Mouse (Mus musculus): ENCODE results near the gene Narf. TPM values are rescaled to one million over a fixed set of nuclear protein-coding genes. Genes with fewer than 3 reads are reported as not detected.

Gene Narf
- polyA plus RNA-seq, 1 experiment from 2014 or later: 118 TPM

DNA sequence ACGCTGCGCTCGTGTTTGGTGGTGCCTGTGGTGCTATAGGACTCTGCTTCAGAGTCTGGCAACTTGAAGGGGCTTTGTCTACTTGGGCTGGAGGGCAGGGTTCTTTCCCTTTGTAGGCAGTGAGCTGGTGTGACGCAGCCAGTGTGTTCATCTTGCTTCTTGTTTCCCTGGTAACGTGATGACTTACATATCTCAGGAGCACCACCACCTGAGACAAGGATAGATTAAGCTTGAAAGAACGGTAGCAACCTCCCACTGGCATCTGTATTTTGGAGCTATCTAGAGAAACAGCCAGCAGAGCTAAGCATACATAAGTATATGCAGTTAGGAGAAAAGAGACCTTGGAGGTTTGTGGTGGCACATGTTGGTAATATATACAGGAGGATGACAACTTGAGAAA is 68.3 kb downstream of the Narf start:
- H3K9ac ChIP-seq (ENCODE audit: low read depth, low read length): no peak overlapping the region
- H3K27ac ChIP-seq (ENCODE audit: low read length): no peak overlapping the region
- peaks cover 35% of the 10 kb centered on the region for H3K36me3 ChIP-seq (ENCODE audit: control insufficient read depth, insufficient read depth)
- H3K4me1 ChIP-seq (ENCODE audit: control insufficient read depth, low read depth, low read length): no peaks in the 10 kb centered on the region
- 77% methylated on average over 6 of the region's 6 CpGs for WGBS (ENCODE audit: insufficient replicate concordance)
- ATAC-seq (ENCODE audit: low read depth): no peak
- no peaks in the 10 kb centered on the region; the same call in 1 of the 2 replicates for H3K9me3 ChIP-seq (replicated peaks; ENCODE audit: control insufficient read depth, low read length)
- H3K4me2 ChIP-seq (ENCODE audit: low read depth, low read length): no peak overlapping the region
- no peaks in the 10 kb centered on the region for H3K27me3 ChIP-seq (ENCODE audit: control insufficient read depth, insufficient read depth, low read depth, low read length)
- no peak overlapping the region for H3K4me3 ChIP-seq (ENCODE audit: low read depth, low read length)

Other genes with a start within 250 kb of the Narf start
- 33.4 and 36.8 TPM in 2 replicates for gene Csnk1d, start 245.9 kb upstream of the Narf start, polyA plus RNA-seq (2015; fragmentation: Nextera tagmentation; extraction: Ambion mirVana)
- gene Cd7, start 197.8 kb upstream of the Narf start, polyA plus RNA-seq (2015; fragmentation: Nextera tagmentation; extraction: Ambion mirVana): 1.3 and 1.6 TPM in 2 replicates
- gene Sectm1b, start 173.7 kb upstream of the Narf start, polyA plus RNA-seq (2015; fragmentation: Nextera tagmentation; extraction: Ambion mirVana): 0.05 and 0.22 TPM in 2 replicates
- 0.89 and 1.8 TPM in 2 replicates for gene Sectm1a, start 156.0 kb upstream of the Narf start, polyA plus RNA-seq (2015; fragmentation: Nextera tagmentation; extraction: Ambion mirVana)
- 0.05 TPM in 1 of 2 replicates, not detected in the other for gene Tex19.2, start 118.6 kb upstream of the Narf start, polyA plus RNA-seq (2015; fragmentation: Nextera tagmentation; extraction: Ambion mirVana)
- gene Tex19.1, start 91.1 kb upstream of the Narf start, polyA plus RNA-seq (2015; fragmentation: Nextera tagmentation; extraction: Ambion mirVana): not detected in 2 replicates
- gene Uts2r, start 77.0 kb upstream of the Narf start, polyA plus RNA-seq (2015; fragmentation: Nextera tagmentation; extraction: Ambion mirVana): 0.14 TPM in 1 of 2 replicates, not detected in the other
- 2.9 and 3.1 TPM in 2 replicates for gene Hexdc, start 32.8 kb upstream of the Narf start, polyA plus RNA-seq (2015; fragmentation: Nextera tagmentation; extraction: Ambion mirVana)
- gene Ogfod3, start 32.5 kb upstream of the Narf start, polyA plus RNA-seq (2015; fragmentation: Nextera tagmentation; extraction: Ambion mirVana): 15.4 and 15.5 TPM in 2 replicates
- 20.2 and 21.1 TPM in 2 replicates for gene Cybc1, start 7.9 kb upstream of the Narf start, polyA plus RNA-seq (2015; fragmentation: Nextera tagmentation; extraction: Ambion mirVana)
- 2.1 and 2.3 TPM in 2 replicates for gene Foxk2, start 22.7 kb downstream of the Narf start, polyA plus RNA-seq (2015; fragmentation: Nextera tagmentation; extraction: Ambion mirVana)
- 19.5 and 19.7 TPM in 2 replicates for gene Wdr45b, start 117.2 kb downstream of the Narf start, polyA plus RNA-seq (2015; fragmentation: Nextera tagmentation; extraction: Ambion mirVana)
- gene Rab40b, start 151.0 kb downstream of the Narf start, polyA plus RNA-seq (2015; fragmentation: Nextera tagmentation; extraction: Ambion mirVana): 0.56 and 1.2 TPM in 2 replicates
- 28.2 and 36.4 TPM in 2 replicates for gene Fn3krp, start 184.1 kb downstream of the Narf start, polyA plus RNA-seq (2015; fragmentation: Nextera tagmentation; extraction: Ambion mirVana)
- 35.3 and 38.4 TPM in 2 replicates for gene Fn3k, start 197.7 kb downstream of the Narf start, polyA plus RNA-seq (2015; fragmentation: Nextera tagmentation; extraction: Ambion mirVana)
- gene Tbcd, start 214.7 kb downstream of the Narf start, polyA plus RNA-seq (2015; fragmentation: Nextera tagmentation; extraction: Ambion mirVana): 19.5 and 21.4 TPM in 2 replicates